Mouse (Mus musculus) small intestine, adult 2 months (tissue): ENCODE results near the gene Fam53b.

Experiments
- CTCF ChIP-seq: fragments of 200-500 bp; IDR thresholded peaks from 2 replicates; pipeline ENCODE4 v1.5.1; 2012; ENCODE audit warnings: low read depth, mild to moderate bottlenecking, control low read depth, inconsistent platforms, low read length, moderate library complexity, mixed read lengths; ENCODE audit not compliant: insufficient replicate concordance, insufficient read length; ENCODE audit errors: extremely low read depth
- POLR2A ChIP-seq: fragments of 200-500 bp; IDR thresholded peaks from 2 replicates; pipeline ENCODE4 v1.6.1; 2012; ENCODE audit warnings: low read depth, mild to moderate bottlenecking, control low read depth, inconsistent platforms, low read length, moderate library complexity

DNA sequence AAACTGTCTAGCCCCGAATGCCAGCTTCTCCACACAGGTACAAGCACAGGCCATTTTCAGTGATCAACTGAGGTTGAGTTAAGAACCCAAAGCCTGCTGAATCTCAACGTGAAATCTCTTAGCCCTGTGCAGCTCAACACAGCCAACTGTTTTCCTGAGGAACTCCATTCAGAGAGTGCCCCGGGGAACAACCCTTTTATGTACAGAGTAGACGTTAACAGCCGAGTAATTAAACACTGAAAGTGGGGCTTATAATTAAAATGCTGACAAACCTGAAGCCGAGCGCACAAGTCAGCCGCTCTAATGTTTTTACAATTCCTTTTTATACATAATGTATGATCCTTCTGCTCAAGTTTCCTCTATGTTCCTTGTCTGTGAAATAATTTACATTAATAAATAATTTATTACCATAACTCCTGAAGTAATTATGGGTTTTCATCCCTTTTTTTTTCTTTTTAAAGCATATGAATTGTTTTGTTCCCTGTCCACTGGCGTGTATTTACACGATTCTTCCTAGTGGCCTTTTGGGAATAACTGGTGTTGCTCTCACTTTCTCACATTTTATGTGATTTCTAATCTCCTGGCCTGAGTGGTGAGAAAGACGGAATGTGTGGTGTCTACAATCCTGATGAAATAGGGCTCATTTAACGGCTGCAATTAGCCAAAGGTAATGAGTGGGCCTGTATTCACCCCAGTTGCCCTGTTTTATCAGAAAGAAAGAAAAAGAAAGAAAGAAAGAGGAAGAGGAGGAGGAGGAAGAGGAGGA lies 46.3 kb downstream of the Fam53b start:
- no peak for TF ChIP-seq CTCF
- TF ChIP-seq POLR2A = no peak
